Mouse (Mus musculus): Measurements from ENCODE around the gene Snx25. TPM values are rescaled to one million over a fixed set of nuclear protein-coding genes. Genes with fewer than 3 reads are reported as not detected.

Snx25 gene
- total and polyA plus RNA-seq, 3 experiments: 20.0 to 23.1 TPM; not detected in 1

- Histone ChIP-seq H3K4me3 (ENCODE audit: control insufficient read depth in 1 of 2, insufficient read depth in 1 of 2, low read depth in 2 of 2, low read length in 2 of 2) (no peak overlapping the region), H3K79me2 (ENCODE audit: control insufficient read depth, insufficient read depth, low read length, poor library complexity) (no peaks in the 10 kb centered on the region), H3K4me1 (ENCODE audit: control insufficient read depth in 1 of 2, insufficient read depth in 2 of 2, low read length in 2 of 2) (no peaks in the 10 kb centered on the region), H3K9me3 (replicated peaks; ENCODE audit: insufficient read depth, low read length) (no peaks in the 10 kb centered on the region), H3K9ac (ENCODE audit: control insufficient read depth, low read depth, low read length, poor library complexity, severe bottlenecking) (no peak overlapping the region), H3K27me3 (ENCODE audit: control insufficient read depth in 1 of 2, insufficient read depth in 2 of 2, low read length in 2 of 2) (no peaks in the 10 kb centered on the region), H3K27ac (ENCODE audit: control insufficient read depth, low read depth, low read length) (no peak overlapping the region), H3K36me3 (ENCODE audit: control insufficient read depth in 1 of 2, insufficient read depth in 2 of 2, low read length in 2 of 2) (peaks cover 0 to 2% of the 10 kb centered on the region in 2 experiments; a peak in 2 of 4 replicates)
- DNase-seq (ENCODE audit: low read depth, low spot score): no peak
- TF ChIP-seq MYC (IDR thresholded peaks at IDR 0.05; ENCODE audit: low read depth, low read length): no peak
- TF ChIP-seq NRF1 (IDR thresholded peaks at IDR 0.05; ENCODE audit: insufficient read depth, low read depth, low read length, poor library complexity, severe bottlenecking): no peak
- no peak for TF ChIP-seq SMC3 (IDR thresholded peaks at IDR 0.05; ENCODE audit: low read depth, low read length)
- TF ChIP-seq MAZ (IDR thresholded peaks at IDR 0.05; ENCODE audit: low read depth, low read length): no peak
- TF ChIP-seq ZKSCAN1 (IDR thresholded peaks at IDR 0.05; ENCODE audit: low read depth, low read length): no peak
- no peak for TF ChIP-seq GABPA (IDR thresholded peaks at IDR 0.05; ENCODE audit: low read depth, low read length)
- TF ChIP-seq USF2 (IDR thresholded peaks at IDR 0.05; ENCODE audit: borderline replicate concordance in 1 of 2, insufficient read depth in 1 of 2, low read depth in 1 of 2, low read length in 2 of 2): no peak
- no peak for TF ChIP-seq JUND (IDR thresholded peaks at IDR 0.05; ENCODE audit: low read depth, low read length)
- TF ChIP-seq TAL1 (IDR thresholded peaks at IDR 0.05; ENCODE audit: low read length): no peak
- TF ChIP-seq MYB (IDR thresholded peaks at IDR 0.05; ENCODE audit: low read depth, low read length): no peak
- TF ChIP-seq HCFC1 (IDR thresholded peaks at IDR 0.05; ENCODE audit: low read depth, low read length): no peak
- TF ChIP-seq KAT2A (conservative IDR thresholded peaks at IDR 0.05; ENCODE audit: low read depth, low read length): no peak
- no peak for TF ChIP-seq POLR2A (IDR thresholded peaks at IDR 0.05; ENCODE audit: control insufficient read depth in 1 of 2, insufficient read depth in 1 of 2, low read depth in 1 of 2, low read length in 2 of 2, poor library complexity in 1 of 2)
- no peak for TF ChIP-seq EP300 (IDR thresholded peaks at IDR 0.05; ENCODE audit: low read depth in 1 of 2, low read length in 2 of 2)
- no peak for TF ChIP-seq MEF2A (IDR thresholded peaks at IDR 0.05; ENCODE audit: extremely low read depth, insufficient replicate concordance, low read depth, low read length, poor library complexity, severe bottlenecking)
- TF ChIP-seq RAD21 (IDR thresholded peaks at IDR 0.05; ENCODE audit: low read depth, low read length): no peak
- TF ChIP-seq NELFE (IDR thresholded peaks at IDR 0.05; ENCODE audit: low read depth, low read length): no peak
- no peak for TF ChIP-seq MXI1 (IDR thresholded peaks at IDR 0.05; ENCODE audit: low read depth, low read length)
These were observed 79.2 kb downstream of the Snx25 start for GRCm38 (mm10) chr8:46072798-46073197.

- no peak overlapping the region for H3K9ac ChIP-seq (ENCODE audit: control insufficient read depth, low read depth, low read length, poor library complexity, severe bottlenecking)
- H3K79me2 ChIP-seq (ENCODE audit: control insufficient read depth, insufficient read depth, low read length, poor library complexity): no peaks in the 10 kb centered on the region
- no peaks in the 10 kb centered on the region; a peak in 1 of 4 replicates for H3K4me1 ChIP-seq (ENCODE audit: control insufficient read depth in 1 of 2, insufficient read depth in 2 of 2, low read length in 2 of 2)
- H3K36me3 ChIP-seq (ENCODE audit: control insufficient read depth in 1 of 2, insufficient read depth in 2 of 2, low read length in 2 of 2): peaks cover 0 to 6% of the 10 kb centered on the region in 2 experiments; a peak in 2 of 4 replicates
- DNase-seq (ENCODE audit: low read depth, low spot score): no peak
- TF ChIP-seq USF1 (IDR thresholded peaks at IDR 0.05; ENCODE audit: low read depth, low read length) (no peak), RAD21 (IDR thresholded peaks at IDR 0.05; ENCODE audit: low read depth, low read length) (no peak), RCOR1 (IDR thresholded peaks at IDR 0.05; ENCODE audit: low read depth, low read length) (no peak), SIN3A (IDR thresholded peaks at IDR 0.05; ENCODE audit: low read length) (no peak), TAL1 (IDR thresholded peaks at IDR 0.05; ENCODE audit: low read length) (no peak), CHD2 (IDR thresholded peaks at IDR 0.05; ENCODE audit: low read length) (no peak), CTCF (IDR thresholded peaks at IDR 0.05 in 2 of 3, conservative IDR thresholded peaks at IDR 0.05 in 1 of 3; ENCODE audit: control insufficient read depth in 1 of 3, insufficient read depth in 1 of 3, low read depth in 2 of 3, low read length in 3 of 3, poor library complexity in 1 of 3, severe bottlenecking in 1 of 3) (no peak), TCF12 (IDR thresholded peaks at IDR 0.05; ENCODE audit: low read depth, low read length) (no peak), JUND (IDR thresholded peaks at IDR 0.05; ENCODE audit: low read depth, low read length) (no peak), ELF1 (IDR thresholded peaks at IDR 0.05; ENCODE audit: low read depth, low read length) (no peak), MEF2A (IDR thresholded peaks at IDR 0.05; ENCODE audit: extremely low read depth, insufficient replicate concordance, low read depth, low read length, poor library complexity, severe bottlenecking) (no peak), POLR2AphosphoS2 (IDR thresholded peaks at IDR 0.05; ENCODE audit: low read length) (no peak), MYB (IDR thresholded peaks at IDR 0.05; ENCODE audit: low read depth, low read length) (no peak), MYC (IDR thresholded peaks at IDR 0.05; ENCODE audit: low read depth, low read length) (no peak), KAT2A (conservative IDR thresholded peaks at IDR 0.05; ENCODE audit: low read depth, low read length) (no peak), EP300 (IDR thresholded peaks at IDR 0.05; ENCODE audit: low read depth in 1 of 2, low read length in 2 of 2) (no peak), ZC3H11A (IDR thresholded peaks at IDR 0.05; ENCODE audit: low read depth, low read length) (no peak), NRF1 (IDR thresholded peaks at IDR 0.05; ENCODE audit: insufficient read depth, low read depth, low read length, poor library complexity, severe bottlenecking) (no peak)
- no peak overlapping the region for H3K4me3 ChIP-seq (ENCODE audit: control insufficient read depth in 1 of 2, insufficient read depth in 1 of 2, low read depth in 2 of 2, low read length in 2 of 2)
- H3K9me3 ChIP-seq (replicated peaks; ENCODE audit: insufficient read depth, low read length): no peaks in the 10 kb centered on the region
- H3K27ac ChIP-seq (ENCODE audit: control insufficient read depth, low read depth, low read length): no peak overlapping the region
- H3K27me3 ChIP-seq (ENCODE audit: control insufficient read depth in 1 of 2, insufficient read depth in 2 of 2, low read length in 2 of 2): no peaks in the 10 kb centered on the region
These were observed 111.7 kb downstream of the Snx25 start for GRCm38 (mm10) chr8:46040260-46040659.

All from MEL (cell line).